Mouse (Mus musculus) stomach, embryonic 15.5 days (tissue): ENCODE data around the gene Atg9a. TPM values are rescaled to one million over a fixed set of nuclear protein-coding genes. Genes with fewer than 3 reads are reported as not detected.
"Not testable (repeated sequence)": the region's sequence is repeated elsewhere in the genome, so short reads cannot be mapped to it uniquely, and the experiment has no call there.

Experiments used
- ATAC-seq: fragments of 200-750 bp; cut with Nextera tagmentation; 2 replicates; pipeline ENCODE4 v1.8.0; 2017; ENCODE audit warnings: low read depth, moderate number of reproducible peaks, moderate TSS enrichment; ENCODE audit not compliant: insufficient read depth, low FRiP score
- H3K27ac ChIP-seq: fragments of 300-500 bp; sonication (generic); 2 replicates; pipeline ENCODE4 v1.5.1; 2015; ENCODE audit warnings: mild to moderate bottlenecking, inconsistent platforms
- H3K27me3 ChIP-seq: fragments of 300-500 bp; sonication (generic); replicated peaks from 2 replicates; pipeline ENCODE4 v1.6.1; 2015; ENCODE audit warnings: inconsistent platforms
- H3K36me3 ChIP-seq: fragments of 300-500 bp; sonication (generic); 2 replicates; pipeline ENCODE4 v1.6.1; 2015; ENCODE audit warnings: inconsistent platforms
- H3K4me1 ChIP-seq: fragments of 300-500 bp; sonication (generic); 2 replicates; pipeline ENCODE4 v1.6.1; 2015; ENCODE audit warnings: inconsistent platforms
- H3K4me2 ChIP-seq: fragments of 300-500 bp; sonication (generic); 2 replicates; pipeline ENCODE4 v1.6.1; 2015; ENCODE audit warnings: mild to moderate bottlenecking, inconsistent platforms
- H3K4me3 ChIP-seq: fragments of 300-500 bp; sonication (generic); replicated peaks from 2 replicates; pipeline ENCODE4 v1.5.1; 2015; ENCODE audit warnings: inconsistent platforms
- H3K9ac ChIP-seq: fragments of 300-500 bp; sonication (generic); 2 replicates; pipeline ENCODE4 v1.6.1; 2015; ENCODE audit warnings: inconsistent platforms
- H3K9me3 ChIP-seq: fragments of 300-500 bp; sonication (generic); 2 replicates; pipeline ENCODE4 v1.6.1; 2016; ENCODE audit warnings: inconsistent platforms
- WGBS: fragments of 180-500 bp; shearing (Covaris S2); methylation state at CpG from one replicate; pipeline ENCODE4 v1.1.7; 2015; 5-methylcytosine and 5-hydroxymethylcytosine counted together
- polyA plus RNA-seq: library from polyadenylated mRNA; unstranded; fragments of >200 nt; fragmentation: Nextera tagmentation; extraction: Ambion mirVana; gene quantifications from 2 replicates; pipeline ENCODE4 v1.2.1, GENCODE M21; 2015

Gene Atg9a
- 26.5 and 27.0 TPM in 2 replicates for polyA plus RNA-seq

- Histone ChIP-seq H3K9ac (peak within 1 kb of the TSS; percentile 85), H3K27ac (peak within 1 kb of the TSS; percentile 98), H3K4me2 (peak within 1 kb of the TSS; percentile 91), H3K36me3 (peaks cover 24% of the 10 kb centered on the region), H3K27me3 (no peaks in the 10 kb centered on the region), H3K4me1 (peaks cover 19% of the 10 kb centered on the region), H3K9me3 (no peaks in the 10 kb centered on the region), H3K4me3 (peak within 1 kb of the TSS; percentile 90)
- under 1% methylated on average over 56 of the region's 56 CpGs for WGBS
- peak; percentile 99 for ATAC-seq
These were observed at the start of gene Atg9a, which contains the start of gene Ankzf1 for GRCm38 (mm10) chr1:75191622-75192402. Gene Atg9a (minus strand): TSS chr1:75192196. Gene Ankzf1 (plus strand): TSS chr1:75192151.

GRCm38 (mm10) chr1:75239591-75239990 is 47.6 kb upstream of the Atg9a start:
- no peaks in the 10 kb centered on the region; the same call in 1 of the 2 replicates for H3K36me3 ChIP-seq
- no peaks in the 10 kb centered on the region for H3K9me3 ChIP-seq
- no peak overlapping the region for H3K9ac ChIP-seq
- no peaks in the 10 kb centered on the region for H3K27me3 ChIP-seq
- ATAC-seq: no peak
- 83% methylated on average over 10 of the region's 10 CpGs for WGBS
- no peak overlapping the region for H3K4me2 ChIP-seq
- H3K4me1 ChIP-seq: peaks cover 12% of the 10 kb centered on the region; the same call in 1 of the 2 replicates
- no peak overlapping the region for H3K4me3 ChIP-seq
- H3K27ac ChIP-seq: no peak overlapping the region

- H3K9ac ChIP-seq: peak within 1 kb of the TSS; percentile 65
- peak within 1 kb of the TSS; percentile 97 for H3K4me2 ChIP-seq
- no peaks in the 10 kb centered on the region for H3K36me3 ChIP-seq
- no peaks in the 10 kb centered on the region for H3K27me3 ChIP-seq
- no peaks in the 10 kb centered on the region for H3K9me3 ChIP-seq
- H3K27ac ChIP-seq: peak within 1 kb of the TSS; percentile 91
- WGBS: under 1% methylated on average over 63 of the region's 64 CpGs
- peaks cover 14% of the 10 kb centered on the region; the same call in 1 of the 2 replicates for H3K4me1 ChIP-seq
- peak; percentile 94 for ATAC-seq
- peak within 1 kb of the TSS; percentile 72 for H3K4me3 ChIP-seq
These were observed 44.4 kb upstream of the Atg9a start, which contains the start of gene Dnajb2 for GRCm38 (mm10) chr1:75236117-75237050. Gene Dnajb2 (plus strand): TSS chr1:75236406.

- Histone ChIP-seq H3K4me3 (no peak overlapping the region), H3K27me3 (no peaks in the 10 kb centered on the region), H3K9ac (no peak overlapping the region), H3K9me3 (no peaks in the 10 kb centered on the region), H3K36me3 (no peaks in the 10 kb centered on the region), H3K4me1 (peaks cover 14% of the 10 kb centered on the region; the same call in 1 of the 2 replicates), H3K27ac (no peak overlapping the region), H3K4me2 (peak overlapping the region; percentile 33; the same call in 1 of the 2 replicates)
- no peak for ATAC-seq
- 3% methylated on average over 8 of the region's 8 CpGs for WGBS
These were observed 42.6 kb upstream of the Atg9a start for GRCm38 (mm10) chr1:75234606-75235005.

- 69% methylated on average over 4 of the region's 4 CpGs for WGBS
- not testable (repeated sequence) for H3K27ac ChIP-seq, H3K36me3 ChIP-seq, ATAC-seq, H3K4me2 ChIP-seq, H3K27me3 ChIP-seq, H3K9me3 ChIP-seq, H3K4me3 ChIP-seq, H3K9ac ChIP-seq
- peaks cover 12% of the 10 kb centered on the region; the same call in 1 of the 2 replicates for H3K4me1 ChIP-seq
These were observed 40.5 kb upstream of the Atg9a start for GRCm38 (mm10) chr1:75232489-75232888.

GRCm38 (mm10) chr1:75231664-75232152 is 39.7 kb upstream of the Atg9a start, which contains the start of gene A630095N17Rik:
Gene A630095N17Rik (minus strand): TSS chr1:75232102.
- no peak within 1 kb of the TSS for H3K4me2 ChIP-seq

GRCm38 (mm10) chr1:75231224-75231623 is 39.2 kb upstream of the Atg9a start:
- 71% methylated on average over 4 of the region's 4 CpGs for WGBS
- ATAC-seq: no peak
- Histone ChIP-seq H3K36me3 (no peaks in the 10 kb centered on the region), H3K4me1 (0 out of 2 replicates have a peak, but pooled peaks cover 4% of the 10 kb centered on the region), H3K4me3 (no peak overlapping the region), H3K9me3 (no peaks in the 10 kb centered on the region), H3K9ac (no peak overlapping the region), H3K27ac (0 out of 2 replicates have a peak overlapping the region, but pooled peaks have one; percentile 1), H3K27me3 (no peaks in the 10 kb centered on the region), H3K4me2 (no peak overlapping the region)

More at GRCm38 (mm10) chr1:75231664-75232152, 39.7 kb upstream of the Atg9a start, which contains the start of gene A630095N17Rik:
- 0 out of 2 replicates have a peak, but pooled peaks cover 5% of the 10 kb centered on the region for H3K4me1 ChIP-seq
- ATAC-seq: no peak
- H3K36me3 ChIP-seq: no peaks in the 10 kb centered on the region
- 67% methylated on average over 5 of the region's 5 CpGs for WGBS
- no peaks in the 10 kb centered on the region for H3K27me3 ChIP-seq
- H3K4me3 ChIP-seq: no peak within 1 kb of the TSS
- H3K9me3 ChIP-seq: no peaks in the 10 kb centered on the region
- no peak within 1 kb of the TSS for H3K9ac ChIP-seq
- H3K27ac ChIP-seq: 0 out of 2 replicates have a peak within 1 kb of the TSS, but pooled peaks have one; percentile 1

- H3K27ac ChIP-seq: 0 out of 2 replicates have a peak overlapping the region, but pooled peaks have one; percentile 1
- H3K4me1 ChIP-seq: 0 out of 2 replicates have a peak, but pooled peaks cover 4% of the 10 kb centered on the region
- no peak overlapping the region for H3K4me2 ChIP-seq
- no peaks in the 10 kb centered on the region for H3K9me3 ChIP-seq
- H3K36me3 ChIP-seq: no peaks in the 10 kb centered on the region
- ATAC-seq: no peak; the same call in 1 of the 2 replicates
- H3K9ac ChIP-seq: no peak overlapping the region
- no peak overlapping the region for H3K4me3 ChIP-seq
- WGBS: 64% methylated on average over 7 of the region's 7 CpGs
- no peaks in the 10 kb centered on the region for H3K27me3 ChIP-seq
These were observed 38.5 kb upstream of the Atg9a start for GRCm38 (mm10) chr1:75230335-75230994.

- H3K4me2 ChIP-seq: no peak overlapping the region
- H3K27me3 ChIP-seq: no peaks in the 10 kb centered on the region
- H3K27ac ChIP-seq: no peak overlapping the region
- no peak overlapping the region for H3K9ac ChIP-seq
- no peak for ATAC-seq
- no peaks in the 10 kb centered on the region for H3K4me1 ChIP-seq
- H3K4me3 ChIP-seq: no peak overlapping the region
- no peaks in the 10 kb centered on the region for H3K36me3 ChIP-seq
- WGBS: 66% methylated on average over 4 of the region's 4 CpGs
- H3K9me3 ChIP-seq: no peaks in the 10 kb centered on the region
These were observed 37.2 kb upstream of the Atg9a start for GRCm38 (mm10) chr1:75229158-75229557.

- H3K4me3 ChIP-seq: no peak overlapping the region
- no peaks in the 10 kb centered on the region for H3K27me3 ChIP-seq
- H3K9me3 ChIP-seq: no peaks in the 10 kb centered on the region
- no peak overlapping the region for H3K4me2 ChIP-seq
- no peak overlapping the region for H3K9ac ChIP-seq
- no peak overlapping the region for H3K27ac ChIP-seq
- WGBS: 73% methylated on average over 1 of the region's 1 CpGs
- H3K4me1 ChIP-seq: no peaks in the 10 kb centered on the region
- H3K36me3 ChIP-seq: no peaks in the 10 kb centered on the region
- no peak for ATAC-seq
These were observed 35.7 kb upstream of the Atg9a start for GRCm38 (mm10) chr1:75227653-75228052.

GRCm38 (mm10) chr1:75226138-75226537 is 34.1 kb upstream of the Atg9a start:
- WGBS: 65% methylated on average over 2 of the region's 2 CpGs
- Histone ChIP-seq H3K36me3 (no peaks in the 10 kb centered on the region), H3K9ac (no peak overlapping the region), H3K4me2 (no peak overlapping the region), H3K4me1 (no peaks in the 10 kb centered on the region), H3K27me3 (peaks cover 4% of the 10 kb centered on the region; the same call in 1 of the 2 replicates), H3K27ac (no peak overlapping the region), H3K4me3 (no peak overlapping the region), H3K9me3 (no peaks in the 10 kb centered on the region)
- ATAC-seq: no peak
